Mouse (Mus musculus) liver, postnatal 0 days (tissue): ENCODE results near the gene Tmem168. TPM values are rescaled to one million over a fixed set of nuclear protein-coding genes. Genes with fewer than 3 reads are reported as not detected.

Experiments used
- ATAC-seq: fragments of 200-750 bp; cut with Nextera tagmentation; 2 replicates; pipeline ENCODE4 v1.8.0; 2017; ENCODE audit warnings: mild to moderate bottlenecking, moderate library complexity
- DNase-seq: peaks from one replicate; pipeline ENCODE4 v3.0.0-alpha.2; 2016
- H3K27ac ChIP-seq: fragments of 300-500 bp; sonication (generic); 2 replicates; pipeline ENCODE4 v1.5.1; 2014; ENCODE audit warnings: antibody characterized with exemption, moderate library complexity, mild to moderate bottlenecking, low read depth
- H3K27me3 ChIP-seq: fragments of 300-500 bp; sonication (generic); 2 replicates; pipeline ENCODE4 v1.6.1; 2014; ENCODE audit warnings: low read length, control low read depth, mixed read lengths; ENCODE audit not compliant: insufficient read depth
- H3K36me3 ChIP-seq: fragments of 300-500 bp; sonication (generic); replicated peaks from 2 replicates; pipeline ENCODE4 v1.6.1; 2014; ENCODE audit warnings: mild to moderate bottlenecking, control low read depth, low read length, moderate library complexity, mixed read lengths; ENCODE audit not compliant: insufficient read depth
- H3K4me1 ChIP-seq: fragments of 300-500 bp; sonication (generic); 2 replicates; pipeline ENCODE4 v1.6.1; 2014; ENCODE audit warnings: antibody characterized with exemption, mild to moderate bottlenecking, control low read depth; ENCODE audit not compliant: insufficient read depth
- H3K4me2 ChIP-seq: fragments of 300-500 bp; sonication (generic); 2 replicates; pipeline ENCODE4 v1.6.1; 2014; ENCODE audit warnings: low read depth, mild to moderate bottlenecking, low read length, moderate library complexity, mixed read lengths
- H3K4me3 ChIP-seq: fragments of 300-500 bp; sonication (generic); 2 replicates; pipeline ENCODE4 v1.5.1; 2014; ENCODE audit warnings: low read depth, low read length
- H3K9ac ChIP-seq: fragments of 300-500 bp; sonication (generic); replicated peaks from 2 replicates; pipeline ENCODE4 v1.6.1; 2014; ENCODE audit warnings: mild to moderate bottlenecking, moderate library complexity
- H3K9me3 ChIP-seq: fragments of 300-500 bp; sonication (generic); 2 replicates; pipeline ENCODE4 v1.6.1; 2016; ENCODE audit warnings: mild to moderate bottlenecking, control low read depth, low read length, mixed read lengths
- CTCF ChIP-seq: sonication (generic); IDR thresholded peaks from 2 replicates; pipeline ENCODE4 v1.5.1; 2016; ENCODE audit warnings: antibody characterized with exemption, low read depth
- EP300 ChIP-seq: IDR thresholded peaks from 2 replicates; pipeline ENCODE4 v1.6.1; 2016; ENCODE audit warnings: antibody characterized with exemption, low read depth, mild to moderate bottlenecking
- WGBS: fragments of 180-500 bp; shearing (Covaris S2); extraction: QIAGEN DNeasy Blood & Tissue Kit; methylation state at CpG from one replicate; pipeline ENCODE4 v1.1.7; 2014; ENCODE audit not compliant: insufficient replicate concordance; 5-methylcytosine and 5-hydroxymethylcytosine counted together
- polyA plus RNA-seq: library from polyadenylated mRNA; unstranded; fragments of >200 nt; fragmentation: Nextera tagmentation; extraction: Ambion mirVana; gene quantifications from 2 replicates; pipeline ENCODE4 v1.2.1, GENCODE M21; 2015

The Tmem168 gene
- polyA plus RNA-seq = 10.7 and 11.4 TPM in 2 replicates

- Histone ChIP-seq H3K4me3 (peak within 1 kb of the TSS; percentile 95), H3K4me1 (peaks cover 13% of the 10 kb centered on the region), H3K4me2 (peak within 1 kb of the TSS; percentile 83), H3K9ac (peak within 1 kb of the TSS; percentile 99), H3K36me3 (peaks cover 4% of the 10 kb centered on the region; the same call in 1 of the 2 replicates), H3K9me3 (no peaks in the 10 kb centered on the region), H3K27ac (peak within 1 kb of the TSS; percentile 98), H3K27me3 (no peaks in the 10 kb centered on the region)
- TF ChIP-seq CTCF = 0 out of 2 replicates have a peak, but pooled peaks have one; percentile 13
- TF ChIP-seq EP300 = no peak
- ATAC-seq (peak; percentile 98), DNase-seq (peak; percentile 94)
- WGBS = 3% methylated on average over 63 of the region's 71 CpGs
These were observed at the start of gene Tmem168 for GRCm38 (mm10) chr6:13607621-13608493. TSS of gene Tmem168 (minus strand) at chr6:13608100.

GRCm38 (mm10) chr6:13654081-13654480, 46.2 kb upstream of the Tmem168 start:
- no peak for DNase-seq
- ATAC-seq = no peak

GRCm38 (mm10) chr6:13652284-13652683, 44.4 kb upstream of the Tmem168 start:
- ATAC-seq = no peak

More at GRCm38 (mm10) chr6:13654081-13654480, 46.2 kb upstream of the Tmem168 start:
- TF ChIP-seq EP300 (no peak), CTCF (no peak)
- Histone ChIP-seq H3K27me3 (no peaks in the 10 kb centered on the region), H3K36me3 (0 out of 2 replicates have a peak, but pooled peaks cover 12% of the 10 kb centered on the region), H3K4me3 (no peak overlapping the region), H3K4me1 (no peaks in the 10 kb centered on the region), H3K4me2 (no peak overlapping the region), H3K9ac (no peak overlapping the region), H3K9me3 (no peaks in the 10 kb centered on the region), H3K27ac (no peak overlapping the region)

GRCm38 (mm10) chr6:13650854-13651253, 43.0 kb upstream of the Tmem168 start:
- WGBS = 76% methylated on average over 3 of the region's 3 CpGs
- Histone ChIP-seq H3K4me1 (no peaks in the 10 kb centered on the region), H3K4me2 (no peak overlapping the region), H3K9ac (no peak overlapping the region), H3K27ac (no peak overlapping the region), H3K27me3 (no peaks in the 10 kb centered on the region), H3K4me3 (no peak overlapping the region), H3K36me3 (0 out of 2 replicates have a peak, but pooled peaks cover 12% of the 10 kb centered on the region), H3K9me3 (no peaks in the 10 kb centered on the region)
- DNase-seq (no peak), ATAC-seq (no peak)
- TF ChIP-seq CTCF (no peak), EP300 (no peak)

More at GRCm38 (mm10) chr6:13652284-13652683, 44.4 kb upstream of the Tmem168 start:
- Histone ChIP-seq H3K9me3 (no peaks in the 10 kb centered on the region), H3K4me1 (no peaks in the 10 kb centered on the region), H3K27me3 (no peaks in the 10 kb centered on the region), H3K27ac (no peak overlapping the region), H3K4me2 (no peak overlapping the region), H3K9ac (no peak overlapping the region), H3K4me3 (no peak overlapping the region), H3K36me3 (0 out of 2 replicates have a peak, but pooled peaks cover 12% of the 10 kb centered on the region)
- no peak for DNase-seq
- WGBS = 78% methylated on average over 3 of the region's 3 CpGs
- TF ChIP-seq EP300 (no peak), CTCF (no peak)

GRCm38 (mm10) chr6:13648305-13648704, 40.4 kb upstream of the Tmem168 start:
- H3K4me1 ChIP-seq = no peaks in the 10 kb centered on the region
- DNase-seq (no peak), ATAC-seq (no peak)
- H3K4me3 ChIP-seq = no peak overlapping the region
- no peak overlapping the region for H3K27ac ChIP-seq
- H3K27me3 ChIP-seq = no peaks in the 10 kb centered on the region
- no peaks in the 10 kb centered on the region for H3K9me3 ChIP-seq
- no peak overlapping the region for H3K9ac ChIP-seq
- TF ChIP-seq EP300 = no peak
- no peak for TF ChIP-seq CTCF
- H3K4me2 ChIP-seq = no peak overlapping the region
- H3K36me3 ChIP-seq = 0 out of 2 replicates have a peak, but pooled peaks cover 12% of the 10 kb centered on the region

GRCm38 (mm10) chr6:13636582-13636989, 28.7 kb upstream of the Tmem168 start:
- ATAC-seq = no peak
- TF ChIP-seq EP300 = no peak
- 70% methylated on average over 3 of the region's 3 CpGs for WGBS
- no peaks in the 10 kb centered on the region for H3K27me3 ChIP-seq
- H3K9ac ChIP-seq = no peak overlapping the region
- H3K4me3 ChIP-seq = no peak overlapping the region
- H3K27ac ChIP-seq = no peak overlapping the region
- no peaks in the 10 kb centered on the region for H3K4me1 ChIP-seq
- no peak overlapping the region for H3K4me2 ChIP-seq
- no peaks in the 10 kb centered on the region for H3K9me3 ChIP-seq
- H3K36me3 ChIP-seq = peaks cover 10% of the 10 kb centered on the region
- no peak for DNase-seq
